Mouse (Mus musculus) C2C12 (cell line): Measurements from ENCODE around the gene Taf12. TPM values are rescaled to one million over a fixed set of nuclear protein-coding genes. Genes with fewer than 3 reads are reported as not detected.

ENCODE experiments used
- H3K27me3 ChIP-seq: one replicate; pipeline ENCODE4 v1.6.1; 2011; ENCODE audit not compliant: control insufficient read depth, insufficient read depth, insufficient read length
- H3K36me3 ChIP-seq: one replicate; pipeline ENCODE4 v1.6.1; 2011; ENCODE audit not compliant: control insufficient read depth, insufficient read depth
- H3K4me3 ChIP-seq: one replicate; pipeline ENCODE4 v1.5.1; 2011; ENCODE audit warnings: mild to moderate bottlenecking, control low read depth; ENCODE audit not compliant: poor library complexity, insufficient read depth, severe bottlenecking
- H3K79me2 ChIP-seq: one replicate; pipeline ENCODE4 v1.6.1; 2011; ENCODE audit not compliant: control insufficient read depth, insufficient read depth
- H3K79me3 ChIP-seq: one replicate; pipeline ENCODE4 v1.6.1; 2011; ENCODE audit warnings: low read depth, control low read depth
- H3ac ChIP-seq: one replicate; pipeline ENCODE3; 2011; ENCODE audit warnings: low read depth; ENCODE audit not compliant: control insufficient read depth, insufficient read length
- CEBPB ChIP-seq: IDR thresholded peaks from one replicate; pipeline ENCODE4 v1.6.1; 2011; ENCODE audit warnings: low read depth, mild to moderate bottlenecking, control low read depth, moderate library complexity
- CTCF ChIP-seq: IDR thresholded peaks from one replicate; pipeline ENCODE4 v1.5.1; 2011; ENCODE audit not compliant: control insufficient read depth, insufficient read depth, insufficient read length
- FOSL1 ChIP-seq: IDR thresholded peaks from one replicate; pipeline ENCODE4 v1.8.0; 2011; ENCODE audit warnings: mild to moderate bottlenecking, low read length; ENCODE audit not compliant: poor library complexity, insufficient read depth, severe bottlenecking
- MAX ChIP-seq: IDR thresholded peaks from one replicate; pipeline ENCODE4 v1.6.1; 2011; ENCODE audit warnings: mild to moderate bottlenecking, control low read depth
- MYOD1 ChIP-seq: IDR thresholded peaks from one replicate; pipeline ENCODE4 v1.6.1; 2011; ENCODE audit warnings: low read depth; ENCODE audit not compliant: control insufficient read depth, insufficient read length
- MYOG ChIP-seq: IDR thresholded peaks from one replicate; pipeline ENCODE4 v1.6.1; 2011; ENCODE audit not compliant: control insufficient read depth, insufficient read length; ENCODE audit errors: extremely low read depth
- USF1 ChIP-seq: IDR thresholded peaks from one replicate; pipeline ENCODE4 v1.6.1; 2011; ENCODE audit warnings: low read depth, mild to moderate bottlenecking, control low read depth, moderate library complexity
- polyA plus RNA-seq: library from polyadenylated mRNA; unstranded; fragments of >200 nt; fragmentation: generic; extraction: Trizol; gene quantifications from one replicate; pipeline ENCODE4 v1.2.1, GENCODE M21; 2012; ENCODE audit warnings: missing spikeins

Taf12 gene
- polyA plus RNA-seq, 1 experiment, result 29.7 TPM

- peaks cover 51% of the 10 kb centered on the region for H3K36me3 ChIP-seq
- no peaks in the 10 kb centered on the region for H3K79me3 ChIP-seq
- peaks cover 5% of the 10 kb centered on the region for H3K79me2 ChIP-seq
- TF ChIP-seq MAX, result no peak
- no peak for TF ChIP-seq CTCF
- TF ChIP-seq CEBPB, result no peak
- TF ChIP-seq USF1, result no peak
- TF ChIP-seq MYOG, result no peak
- TF ChIP-seq MYOD1, result no peak
- TF ChIP-seq FOSL1, result no peak
- H3K27me3 ChIP-seq, result no peaks in the 10 kb centered on the region
- H3ac ChIP-seq, result no peak overlapping the region
- H3K4me3 ChIP-seq, result no peak overlapping the region
Observed at GRCm38 (mm10) chr4:132245643-132246042, 28.5 kb upstream of the Taf12 start.

GRCm38 (mm10) chr4:132247451-132247997, 26.7 kb upstream of the Taf12 start:
- Histone ChIP-seq H3K36me3 (peaks cover 67% of the 10 kb centered on the region), H3K4me3 (no peak overlapping the region), H3ac (no peak overlapping the region), H3K27me3 (no peaks in the 10 kb centered on the region), H3K79me2 (peaks cover 14% of the 10 kb centered on the region), H3K79me3 (peaks cover 5% of the 10 kb centered on the region)
- TF ChIP-seq MAX (no peak), CTCF (no peak), MYOG (no peak), CEBPB (no peak), FOSL1 (no peak), MYOD1 (no peak), USF1 (no peak)

GRCm38 (mm10) chr4:132251596-132251995, 22.6 kb upstream of the Taf12 start:
- Histone ChIP-seq H3K79me2 (peaks cover 54% of the 10 kb centered on the region), H3K79me3 (peaks cover 22% of the 10 kb centered on the region), H3ac (no peak overlapping the region), H3K36me3 (peaks cover 41% of the 10 kb centered on the region), H3K27me3 (no peaks in the 10 kb centered on the region), H3K4me3 (no peak overlapping the region)
- TF ChIP-seq CEBPB, result no peak
- no peak for TF ChIP-seq MYOD1
- TF ChIP-seq FOSL1, result no peak

GRCm38 (mm10) chr4:132253128-132253527, 21.0 kb upstream of the Taf12 start:
- Histone ChIP-seq H3K4me3 (no peak overlapping the region), H3K79me2 (peaks cover 64% of the 10 kb centered on the region), H3K79me3 (peaks cover 27% of the 10 kb centered on the region), H3K36me3 (peaks cover 34% of the 10 kb centered on the region), H3K27me3 (no peaks in the 10 kb centered on the region), H3ac (no peak overlapping the region)
- TF ChIP-seq MYOG (no peak), USF1 (no peak), CEBPB (no peak), MAX (no peak), MYOD1 (no peak), CTCF (no peak), FOSL1 (no peak)

- no peak overlapping the region for H3ac ChIP-seq
- peaks cover 32% of the 10 kb centered on the region for H3K79me3 ChIP-seq
- H3K79me2 ChIP-seq, result peaks cover 69% of the 10 kb centered on the region
- no peak overlapping the region for H3K4me3 ChIP-seq
- peaks cover 31% of the 10 kb centered on the region for H3K36me3 ChIP-seq
- TF ChIP-seq USF1 (no peak), MYOD1 (no peak), MYOG (no peak), FOSL1 (no peak), CEBPB (no peak)
- no peaks in the 10 kb centered on the region for H3K27me3 ChIP-seq
Observed at GRCm38 (mm10) chr4:132253622-132254021, 20.6 kb upstream of the Taf12 start.

GRCm38 (mm10) chr4:132254986-132255385, 19.2 kb upstream of the Taf12 start:
- H3K79me2 ChIP-seq, result peaks cover 82% of the 10 kb centered on the region
- peaks cover 40% of the 10 kb centered on the region for H3K36me3 ChIP-seq
- TF ChIP-seq MYOG (no peak), USF1 (no peak), CEBPB (no peak), MAX (no peak), MYOD1 (no peak), FOSL1 (no peak), CTCF (no peak)

More at GRCm38 (mm10) chr4:132254986-132255385, 19.2 kb upstream of the Taf12 start:
- H3K79me3 ChIP-seq, result peaks cover 46% of the 10 kb centered on the region
- H3ac ChIP-seq, result no peak overlapping the region
- no peak overlapping the region for H3K4me3 ChIP-seq
- H3K27me3 ChIP-seq, result no peaks in the 10 kb centered on the region
